Mouse (Mus musculus): ENCODE measurements around the gene Hoxb6. TPM values are rescaled to one million over a fixed set of nuclear protein-coding genes. Genes with fewer than 3 reads are reported as not detected.

Hoxb6 gene
- polyA plus RNA-seq, 1 experiment from 2014 or later: 15.9 TPM

MicroRNAs encoded within 50 kb of the gene (microRNA counts, 519-probe panel; counts per million panel counts)
- 5,894 counts per million, percentile 85 among the panel's probes with 10 or more counts for microRNA mmu-miR-10a
- not detected for microRNA mmu-miR-196a

Other genes starting within 250 kb of the Hoxb6 start
- 20.9 and 25.2 TPM in 2 replicates for gene Ube2z, start 227.1 kb upstream of the Hoxb6 start, polyA plus RNA-seq (2014; fragmentation: Nextera tagmentation; extraction: Ambion mirVana)
- 474 and 485 TPM in 2 replicates for gene Atp5g1, start 216.8 kb upstream of the Hoxb6 start, polyA plus RNA-seq (2014; fragmentation: Nextera tagmentation; extraction: Ambion mirVana)
- gene Calcoco2, start 180.5 kb upstream of the Hoxb6 start, polyA plus RNA-seq (2014; fragmentation: Nextera tagmentation; extraction: Ambion mirVana): 0.17 TPM in 1 of 2 replicates, not detected in the other
- gene Ttll6, start 158.7 kb upstream of the Hoxb6 start, polyA plus RNA-seq (2014; fragmentation: Nextera tagmentation; extraction: Ambion mirVana): 0.07 and 0.12 TPM in 2 replicates
- gene Hoxb13, start 98.2 kb upstream of the Hoxb6 start, polyA plus RNA-seq (2014; fragmentation: Nextera tagmentation; extraction: Ambion mirVana): not detected in 2 replicates
- 0.80 and 3.2 TPM in 2 replicates for gene Hoxb9, start 21.0 kb upstream of the Hoxb6 start, polyA plus RNA-seq (2014; fragmentation: Nextera tagmentation; extraction: Ambion mirVana)
- gene Hoxb8, start 10.6 kb upstream of the Hoxb6 start, polyA plus RNA-seq (2014; fragmentation: Nextera tagmentation; extraction: Ambion mirVana): 3.1 and 7.0 TPM in 2 replicates
- gene Hoxb7, start 5.9 kb upstream of the Hoxb6 start, polyA plus RNA-seq (2014; fragmentation: Nextera tagmentation; extraction: Ambion mirVana): 4.0 and 11.2 TPM in 2 replicates
- gene Hoxb5, start 10.9 kb downstream of the Hoxb6 start, polyA plus RNA-seq (2014; fragmentation: Nextera tagmentation; extraction: Ambion mirVana): 33.1 and 42.5 TPM in 2 replicates
- gene Hoxb4, start 25.8 kb downstream of the Hoxb6 start, polyA plus RNA-seq (2014; fragmentation: Nextera tagmentation; extraction: Ambion mirVana): 3.5 and 5.1 TPM in 2 replicates
- 10.5 and 13.1 TPM in 2 replicates for gene Hoxb3, start 30.9 kb downstream of the Hoxb6 start, polyA plus RNA-seq (2014; fragmentation: Nextera tagmentation; extraction: Ambion mirVana)
- gene Hoxb2, start 58.0 kb downstream of the Hoxb6 start, polyA plus RNA-seq (2014; fragmentation: Nextera tagmentation; extraction: Ambion mirVana): 64.9 and 67.5 TPM in 2 replicates
- gene Hoxb1, start 73.3 kb downstream of the Hoxb6 start, polyA plus RNA-seq (2014; fragmentation: Nextera tagmentation; extraction: Ambion mirVana): 7.3 and 8.2 TPM in 2 replicates
- gene Skap1, start 172.1 kb downstream of the Hoxb6 start, polyA plus RNA-seq (2014; fragmentation: Nextera tagmentation; extraction: Ambion mirVana): 0.85 and 1.5 TPM in 2 replicates

Data from hindbrain, embryonic 11.5 days (tissue).